Mouse (Mus musculus) CD4-positive naive resting alpha-beta T cell, adult 76 days (primary cell): ENCODE results near the gene Olfr1415. TPM values are rescaled to one million over a fixed set of nuclear protein-coding genes. Genes with fewer than 3 reads are reported as not detected.

Experiments
- total RNA-seq: library from RNA; stranded (reverse); gene quantifications from one replicate; pipeline ENCODE4 v1.2.4, GENCODE M21; 2023

Olfr1415 gene
- total RNA-seq: not detected

DNA sequence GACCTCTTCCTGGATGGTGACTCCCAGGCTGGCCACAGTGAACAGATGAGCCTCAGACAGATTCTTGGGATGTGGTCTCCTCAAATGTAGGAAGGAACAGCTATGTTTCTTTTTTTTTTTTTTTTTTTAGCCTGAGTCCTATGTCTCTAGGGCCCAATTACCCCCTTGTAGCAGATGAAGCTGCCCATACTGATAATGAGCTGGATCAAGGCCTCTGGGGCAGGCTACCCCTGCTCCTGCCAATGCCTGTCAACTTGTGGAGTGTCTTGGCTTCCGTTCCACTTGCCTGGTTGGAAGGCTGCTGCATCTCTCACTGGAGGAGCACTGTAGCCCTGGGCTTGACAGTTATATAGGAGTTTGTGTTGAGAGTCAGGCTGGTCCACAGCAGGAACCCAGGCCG, at the start of gene Olfr1415:
Gene Olfr1415, minus strand, starts transcription at position 101 of the 400 bp plus-strand sequence.

GRCm38 (mm10) chr1:92518561-92518960, 22.7 kb upstream of the Olfr1415 start, which contains the start of gene Olfr1414:
TSS of gene Olfr1414 (minus strand) at chr1:92518661.

DNA sequence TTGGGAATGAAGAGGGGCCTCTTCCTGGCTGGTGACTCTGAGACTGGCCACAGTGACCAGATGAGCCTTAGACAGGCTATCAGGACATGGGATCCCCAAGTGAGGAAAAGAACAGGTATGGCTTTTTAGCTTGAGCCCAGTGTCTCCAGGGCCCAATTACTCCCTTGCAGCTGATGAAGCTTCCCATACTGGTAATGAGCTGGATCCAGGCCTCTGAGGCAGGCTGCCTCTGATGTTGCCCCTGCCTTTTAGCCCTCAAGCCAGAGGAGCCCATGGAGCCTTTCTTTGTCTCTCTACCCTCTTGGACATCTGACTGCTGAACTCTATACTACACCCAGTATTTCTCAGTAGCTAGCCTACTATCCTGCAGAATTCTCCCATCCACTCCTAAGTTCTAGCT, 10.9 kb downstream of the Olfr1415 start, which contains the start of gene Olfr1416:
Gene Olfr1416, minus strand, starts transcription at position 101 of the 400 bp plus-strand sequence.

GRCm38 (mm10) chr1:92473165-92474041, 22.5 kb downstream of the Olfr1415 start, which contains the start of gene Ndufa10:
TSS of gene Ndufa10 (minus strand) at chr1:92473860.

Other genes with a start within 250 kb of the Olfr1415 start
- 114 TPM for gene Ndufa10, start 22.2 kb downstream of the Olfr1415 start, total RNA-seq
- not detected for gene Olfr1416, start 11.0 kb downstream of the Olfr1415 start, total RNA-seq
- not detected for gene Olfr1414, start 22.6 kb upstream of the Olfr1415 start, total RNA-seq
- gene Olfr1413, start 75.2 kb upstream of the Olfr1415 start, total RNA-seq: not detected
- gene Olfr1412, start 89.7 kb upstream of the Olfr1415 start, total RNA-seq: not detected
- not detected for gene Olfr1411, start 98.3 kb upstream of the Olfr1415 start, total RNA-seq
- gene Olfr1410, start 109.7 kb upstream of the Olfr1415 start, total RNA-seq: not detected
- gene Olfr12, start 121.7 kb upstream of the Olfr1415 start, total RNA-seq: not detected
- gene Cops9, start 145.9 kb upstream of the Olfr1415 start, total RNA-seq: 99.3 TPM
- not detected for gene Otos, start 152.7 kb upstream of the Olfr1415 start, total RNA-seq